Comparison of ENCODE assay signal across 9 mouse cellular contexts in the genomic region with DNA sequence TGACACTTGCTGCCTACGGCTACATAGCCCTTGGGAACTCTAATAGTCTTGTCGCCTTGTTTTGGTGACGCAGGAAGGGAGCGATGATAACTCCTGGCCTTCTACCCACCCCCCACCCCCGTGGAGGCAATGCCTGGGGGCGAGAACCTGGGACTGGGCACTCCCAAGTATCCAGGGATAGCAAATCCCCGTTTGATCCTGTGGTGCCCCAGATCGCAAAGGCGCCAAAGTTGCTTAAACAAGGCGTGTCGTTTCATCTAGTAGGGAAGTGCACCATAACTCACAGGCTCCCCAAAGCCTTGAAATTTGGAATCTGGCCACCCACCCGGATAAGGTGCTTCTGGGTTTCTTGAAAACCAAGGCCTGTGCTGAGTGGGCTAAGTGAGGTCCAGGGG. TPM values are rescaled to one million over a fixed set of nuclear protein-coding genes. Genes with fewer than 3 reads are reported as not detected.
DNase-seq lines count a peak whose midpoint lies in the region; ATAC-seq and TF ChIP-seq lines count a peak whose summit lies in the region.
"Had no signal": no experiment of that assay in that cellular context is flagged by ENCODE, and none has a peak within 500 bp of the region (broad histone marks: within the 10 kb centered on the region; RNA-seq: fewer than 3 reads in every experiment).

No protein-coding gene starts in this region.

- H3K27me3 ChIP-seq in heart, embryonic 15.5 days, result no peaks in the 10 kb centered on the region
- no peaks in the 10 kb centered on the region for H3K27me3 ChIP-seq in liver, embryonic 11.5 days (replicated peaks; ENCODE audit: control insufficient read depth, insufficient read depth, low read length)
- no peaks in the 10 kb centered on the region for H3K27me3 ChIP-seq in neural tube, embryonic 12.5 days (replicated peaks)

- no peak for TF ChIP-seq CTCF in gastrocnemius, adult 2 months (IDR thresholded peaks at IDR 0.05)

- peak; percentile 60 for ATAC-seq in heart, embryonic 15.5 days (replicated peaks; ENCODE audit: insufficient number of reproducible peaks, insufficient read depth, low FRiP score, low read depth)
- ATAC-seq in liver, embryonic 11.5 days (replicated peaks; ENCODE audit: low FRiP score), result peak; percentile 68
- ATAC-seq in neural tube, embryonic 12.5 days (ENCODE audit: low FRiP score, low read depth), result peak; percentile 71

- WGBS in heart, embryonic 15.5 days, result 1% methylated on average over 12 of the region's 12 CpGs
- 1% methylated on average over 12 of the region's 12 CpGs for WGBS in liver, embryonic 11.5 days
- under 1% methylated on average over 12 of the region's 12 CpGs for WGBS in neural tube, embryonic 12.5 days

- peaks cover 3% of the 10 kb centered on the region; the same call in 1 of the 2 replicates for H3K36me3 ChIP-seq in heart, embryonic 15.5 days
- H3K36me3 ChIP-seq in liver, embryonic 11.5 days (ENCODE audit: control insufficient read depth, insufficient read depth, low read length), result peaks cover 2% of the 10 kb centered on the region; the same call in 1 of the 2 replicates
- peaks cover 13% of the 10 kb centered on the region for H3K36me3 ChIP-seq in neural tube, embryonic 12.5 days

- peak overlapping the region; percentile 88 for H3K4me3 ChIP-seq in gastrocnemius, adult 2 months
- peak overlapping the region; percentile 73 for H3K4me3 ChIP-seq in heart, embryonic 15.5 days
- peak overlapping the region; percentile 70 for H3K4me3 ChIP-seq in liver, embryonic 11.5 days (ENCODE audit: low read depth, low read length)
- H3K4me3 ChIP-seq in neural tube, embryonic 12.5 days, result peak overlapping the region; percentile 62

- no peak for DNase-seq in gastrocnemius, adult 2 months
- no peak for DNase-seq in gastrocnemius, postnatal 36 days
- DNase-seq in urinary bladder, postnatal 36 days (ENCODE audit: low spot score in 2 of 2), result peak; percentile 14 to 20
- no peak for DNase-seq in urinary bladder, postnatal 10 days (ENCODE audit: low spot score)
- no peak for DNase-seq in liver, embryonic 11.5 days (ENCODE audit: low spot score)
- no peak for DNase-seq in T-cell, adult 2 months (ENCODE audit: low spot score)

- H3K9ac ChIP-seq in heart, embryonic 15.5 days, result peak overlapping the region; percentile 70
- peak overlapping the region; percentile 83 for H3K9ac ChIP-seq in liver, embryonic 11.5 days (ENCODE audit: low read depth, low read length)
- H3K9ac ChIP-seq in neural tube, embryonic 12.5 days, result peak overlapping the region; percentile 69

- peak overlapping the region; percentile 76 for H3K4me2 ChIP-seq in heart, embryonic 15.5 days
- H3K4me2 ChIP-seq in liver, embryonic 11.5 days, result peak overlapping the region; percentile 81
- peak overlapping the region; percentile 86 for H3K4me2 ChIP-seq in neural tube, embryonic 12.5 days (replicated peaks)

- H3K27ac ChIP-seq in gastrocnemius, adult 2 months, result peak overlapping the region; percentile 93
- H3K27ac ChIP-seq in heart, embryonic 15.5 days, result peak overlapping the region; percentile 81
- H3K27ac ChIP-seq in liver, embryonic 11.5 days (ENCODE audit: low read depth, low read length), result peak overlapping the region; percentile 21; the same call in 1 of the 2 replicates
- H3K27ac ChIP-seq in neural tube, embryonic 12.5 days, result no peak overlapping the region

- intact Hi-C loops in gastrocnemius, adult 2 months (cut with DNase I), result loop anchor here (5.0 kb wide), 2 partner anchors 244 to 364 kb away; a partner anchor contains a TSS
- intact Hi-C loops in gastrocnemius, postnatal 36 days (cut with DNase I), result loop anchor here (10.0 kb wide), 1 partner anchor 577 kb away; a partner anchor contains a TSS

- no peaks in the 10 kb centered on the region for H3K9me3 ChIP-seq in heart, embryonic 15.5 days (replicated peaks)
- no peaks in the 10 kb centered on the region for H3K9me3 ChIP-seq in liver, embryonic 11.5 days (ENCODE audit: control insufficient read depth, low read length)
- no peaks in the 10 kb centered on the region for H3K9me3 ChIP-seq in neural tube, embryonic 12.5 days

- H3K4me1 ChIP-seq in heart, embryonic 15.5 days (replicated peaks), result peaks cover 21% of the 10 kb centered on the region
- peaks cover 18% of the 10 kb centered on the region for H3K4me1 ChIP-seq in liver, embryonic 11.5 days (replicated peaks; ENCODE audit: control insufficient read depth, insufficient read depth, low read length)
- H3K4me1 ChIP-seq in neural tube, embryonic 12.5 days, result peaks cover 12% of the 10 kb centered on the region

RNA-seq across cellular contexts. Expression of a gene that starts 0.3 kb away (rescaled TPM):
- 10 to 100 TPM; 62.7 to 83.8 TPM for total RNA-seq in gastrocnemius, adult 2 months (2021)
- 10 to 100 TPM; 52.2 to 67.4 TPM for total RNA-seq in gastrocnemius, postnatal 36 days (2021)
- polyA plus RNA-seq in heart, embryonic 15.5 days (2015; fragmentation: Nextera tagmentation; extraction: Ambion mirVana), result 100 and 145 TPM in 2 replicates
- 106 and 117 TPM in 2 replicates for polyA plus RNA-seq in liver, embryonic 11.5 days (2014; fragmentation: Nextera tagmentation; extraction: Ambion mirVana)
- 106 and 109 TPM in 2 replicates for polyA plus RNA-seq in neural tube, embryonic 12.5 days (2016; fragmentation: Nextera tagmentation; extraction: Ambion mirVana)

RNA-seq across cellular contexts. Expression of a gene that starts 9.2 kb away (rescaled TPM):
- total RNA-seq in gastrocnemius, adult 2 months (2021), result not detected
- not detected for total RNA-seq in gastrocnemius, postnatal 36 days (2021)
- polyA plus RNA-seq in heart, embryonic 15.5 days (2015; fragmentation: Nextera tagmentation; extraction: Ambion mirVana), result 0.66 and 1.0 TPM in 2 replicates
- polyA plus RNA-seq in liver, embryonic 11.5 days (2014; fragmentation: Nextera tagmentation; extraction: Ambion mirVana), result 0.26 TPM in 1 of 2 replicates, not detected in the other
- 0.28 and 0.33 TPM in 2 replicates for polyA plus RNA-seq in neural tube, embryonic 12.5 days (2016; fragmentation: Nextera tagmentation; extraction: Ambion mirVana)

RNA-seq across cellular contexts. Expression of a gene that starts 19.8 kb away (rescaled TPM):
- not detected for total RNA-seq in gastrocnemius, adult 2 months (2021)
- not detected for total RNA-seq in gastrocnemius, postnatal 36 days (2021)
- not detected in 2 replicates for polyA plus RNA-seq in heart, embryonic 15.5 days (2015; fragmentation: Nextera tagmentation; extraction: Ambion mirVana)
- polyA plus RNA-seq in liver, embryonic 11.5 days (2014; fragmentation: Nextera tagmentation; extraction: Ambion mirVana), result not detected in 2 replicates
- not detected in 2 replicates for polyA plus RNA-seq in neural tube, embryonic 12.5 days (2016; fragmentation: Nextera tagmentation; extraction: Ambion mirVana)
- total RNA-seq: layer of hippocampus, postnatal 25 days had no signal

RNA-seq across cellular contexts. Expression of a gene that starts 57.9 kb away (rescaled TPM):
- total RNA-seq in gastrocnemius, adult 2 months (2021), result not detected
- not detected for total RNA-seq in gastrocnemius, postnatal 36 days (2021)
- polyA plus RNA-seq in heart, embryonic 15.5 days (2015; fragmentation: Nextera tagmentation; extraction: Ambion mirVana), result 120 and 162 TPM in 2 replicates
- 0.05 TPM in 1 of 2 replicates, not detected in the other for polyA plus RNA-seq in liver, embryonic 11.5 days (2014; fragmentation: Nextera tagmentation; extraction: Ambion mirVana)
- polyA plus RNA-seq in neural tube, embryonic 12.5 days (2016; fragmentation: Nextera tagmentation; extraction: Ambion mirVana), result not detected in 2 replicates
- total RNA-seq: layer of hippocampus, postnatal 25 days had no signal

Comparison
In these comparisons a context has a peak if more than half of its experiments do, and no peak if none do; other contexts are left out.
1. DNase-seq: peak in urinary bladder, postnatal 36 days (2 of 2); none in gastrocnemius, adult 2 months (single experiment), gastrocnemius, postnatal 36 days (0 of 2), urinary bladder, postnatal 10 days (single experiment), liver, embryonic 11.5 days (single experiment) and T-cell, adult 2 months (single experiment).
2. Peak in every context shown above with its lines, with median percentiles within 50 percentile points of each other: H3K4me3 ChIP-seq, ATAC-seq, H3K4me2 ChIP-seq and H3K9ac ChIP-seq.